Mouse (Mus musculus): ENCODE results near the gene Ptprm.

Ptprm gene

DNA sequence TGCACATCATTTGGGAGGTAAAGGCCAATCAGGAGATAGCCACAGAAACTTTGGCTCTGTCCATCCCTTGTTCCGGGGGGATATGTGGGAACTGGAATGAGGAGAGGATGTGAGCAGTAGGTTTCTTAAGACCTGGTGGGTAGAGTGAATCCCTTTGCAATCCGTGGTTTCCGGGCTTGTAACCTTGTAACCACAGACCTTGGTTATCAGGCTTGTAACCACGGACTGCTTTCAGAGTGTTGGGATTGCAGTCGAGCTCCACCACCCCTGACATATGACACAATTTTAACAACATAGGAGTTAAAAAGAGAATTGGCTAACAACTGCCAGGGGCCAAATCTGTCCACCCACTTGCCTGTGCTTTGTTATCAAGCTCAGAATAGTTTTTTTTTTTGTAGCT lies 270.2 kb downstream of the Ptprm start:
- in situ Hi-C loops (cut with MboI, MseI), result no loop called here

- in situ Hi-C loops (cut with MboI, MseI), result no loop called here
Observed at GRCm38 (mm10) chr17:67079570-67079969, 274.7 kb downstream of the Ptprm start.

DNA sequence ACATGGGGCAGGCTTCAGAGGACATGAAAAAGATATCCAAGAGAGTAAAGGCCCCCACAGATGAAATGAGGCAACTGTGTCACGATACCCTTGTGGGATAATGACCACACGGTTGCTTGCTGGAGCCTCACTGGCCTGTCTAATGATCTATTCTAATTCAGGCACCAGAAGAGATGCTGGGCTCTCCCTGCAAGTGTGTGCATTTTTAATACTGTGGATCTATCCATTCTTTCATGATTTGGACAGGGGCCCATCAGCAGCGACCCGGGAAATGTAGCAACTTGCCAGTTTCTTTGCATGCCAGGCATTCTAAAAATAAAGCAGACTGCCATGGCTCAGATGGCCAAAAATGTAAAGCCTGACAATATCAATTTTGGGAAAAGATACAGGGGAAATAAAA lies 280.7 kb downstream of the Ptprm start:
- in situ Hi-C loops (cut with MboI, MseI), result no loop called here

DNA sequence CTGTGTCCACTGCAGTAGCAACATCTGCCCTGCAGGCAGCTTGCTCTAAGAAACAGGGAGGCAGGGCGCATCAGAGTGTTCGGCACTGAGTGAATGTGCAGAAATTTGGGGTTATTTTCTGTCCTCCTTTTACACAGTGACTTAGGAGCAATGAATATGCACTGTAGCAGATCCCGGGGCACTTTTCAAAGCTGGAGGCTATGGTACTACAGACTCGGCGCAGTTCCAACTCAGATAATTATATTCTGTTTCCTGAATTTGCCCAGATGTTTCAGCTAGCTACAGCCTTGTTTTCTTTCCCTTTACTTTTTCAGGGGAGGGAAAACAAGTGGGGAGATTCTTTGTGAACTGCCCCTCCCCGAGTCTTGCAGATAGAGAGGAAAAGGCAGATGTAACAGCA lies 281.1 kb downstream of the Ptprm start:
- in situ Hi-C loops (cut with MboI, MseI), result no loop called here

DNA sequence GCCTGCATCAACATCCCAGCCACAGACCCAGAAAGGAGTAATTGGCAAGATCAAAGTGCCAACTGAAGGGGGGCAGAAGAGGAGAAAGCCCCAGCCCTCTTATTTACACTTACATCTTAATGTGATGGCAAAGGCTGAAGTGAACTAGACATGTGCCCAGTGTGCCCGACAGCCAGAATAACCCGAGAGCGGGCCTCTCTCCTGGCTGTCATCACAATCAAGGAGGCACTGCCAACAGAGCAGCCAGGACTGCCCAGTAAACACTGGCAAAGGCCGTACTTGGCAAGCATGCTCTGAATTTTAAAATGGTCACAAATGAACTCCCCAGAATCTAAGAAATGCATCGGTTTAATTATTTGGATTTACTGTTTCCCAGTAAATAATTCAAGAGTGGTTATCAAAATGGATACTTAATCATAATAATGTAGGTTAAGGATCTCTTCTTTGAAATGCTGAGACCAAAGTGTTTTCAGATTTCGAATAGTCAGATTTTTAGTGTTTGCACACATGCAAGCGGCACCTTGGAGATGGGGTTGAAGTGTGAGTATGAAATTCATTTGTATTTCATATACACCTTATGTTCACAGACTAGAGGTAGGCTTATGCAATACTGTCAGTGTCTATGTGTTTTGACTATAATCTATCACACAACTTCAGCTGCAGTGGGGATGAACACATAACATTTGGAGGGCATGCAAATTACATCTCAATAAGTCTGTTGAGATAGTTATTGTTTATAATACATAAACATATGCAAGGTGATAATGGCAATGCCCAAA lies 282.8 kb downstream of the Ptprm start:
- in situ Hi-C loops (cut with MboI, MseI), result no loop called here

DNA sequence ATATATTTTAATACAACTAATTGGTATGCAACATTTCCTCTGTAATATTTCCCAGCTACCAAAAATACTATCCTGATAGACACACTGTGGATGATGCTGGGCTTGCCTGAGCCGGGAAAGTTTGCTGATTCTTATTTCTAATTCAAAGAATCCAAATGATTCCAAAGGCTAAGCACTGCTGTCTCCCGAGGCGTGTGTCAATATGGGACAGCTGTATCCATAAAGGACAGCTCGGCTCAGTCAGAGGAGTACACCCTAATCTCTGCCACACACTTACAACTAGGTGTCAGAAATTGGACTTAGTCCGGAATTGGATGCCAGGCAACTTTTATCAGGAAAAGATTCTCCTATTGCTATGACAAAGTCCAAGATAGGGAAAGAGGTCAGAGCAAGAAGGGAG lies 290.6 kb downstream of the Ptprm start:
- in situ Hi-C loops (cut with MboI, MseI), result no loop called here

DNA sequence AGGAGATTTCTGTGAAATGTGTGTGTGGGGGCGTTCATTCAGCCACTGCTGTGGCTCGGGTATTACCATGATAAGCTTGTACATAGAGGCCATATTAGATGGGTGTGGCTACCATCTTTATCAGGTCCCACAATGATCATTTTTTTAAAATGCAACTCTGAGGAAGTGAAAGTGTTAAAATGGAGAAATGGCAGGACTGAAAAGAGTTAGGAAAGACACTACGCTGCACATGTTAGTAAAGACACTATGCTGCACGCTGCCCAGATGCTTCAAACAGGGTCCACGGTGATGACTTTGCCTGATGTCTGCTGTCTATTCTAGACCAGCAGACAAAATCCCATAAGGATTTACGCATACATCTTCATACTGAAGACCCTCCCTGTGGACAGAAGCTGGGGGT lies 298.6 kb downstream of the Ptprm start:
- in situ Hi-C loops (cut with MboI, MseI), result no loop called here

- in situ Hi-C loops (cut with MboI, MseI), result no loop called here
Observed at GRCm38 (mm10) chr17:67054202-67054601, 300.1 kb downstream of the Ptprm start.

GRCm38 (mm10) chr17:67052624-67053314 lies 301.5 kb downstream of the Ptprm start:
- in situ Hi-C loops (cut with MboI, MseI), result no loop called here

DNA sequence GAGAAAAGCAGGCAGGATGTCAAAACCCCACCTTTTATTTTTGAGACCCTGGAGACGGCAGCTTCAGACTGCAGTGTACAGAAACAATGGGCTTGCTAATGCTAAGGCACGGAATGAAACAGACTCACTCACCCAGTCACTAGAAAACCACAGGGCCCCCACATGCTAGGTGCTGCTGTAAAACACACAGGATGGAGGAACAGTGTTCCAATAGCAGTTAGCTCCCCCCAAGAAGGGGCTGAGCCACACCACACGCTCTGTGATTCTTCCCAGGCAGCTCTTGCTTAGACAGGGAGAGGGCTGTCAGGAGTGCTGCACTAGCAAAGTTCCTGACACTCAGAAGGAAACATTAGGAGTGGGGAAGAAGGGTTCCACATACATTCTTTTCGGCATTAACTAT lies 306.6 kb downstream of the Ptprm start:
- in situ Hi-C loops (cut with MboI, MseI), result loop anchor here (25.0 kb wide), 1 partner anchor 1090 kb away; no protein-coding TSS in a partner anchor

DNA sequence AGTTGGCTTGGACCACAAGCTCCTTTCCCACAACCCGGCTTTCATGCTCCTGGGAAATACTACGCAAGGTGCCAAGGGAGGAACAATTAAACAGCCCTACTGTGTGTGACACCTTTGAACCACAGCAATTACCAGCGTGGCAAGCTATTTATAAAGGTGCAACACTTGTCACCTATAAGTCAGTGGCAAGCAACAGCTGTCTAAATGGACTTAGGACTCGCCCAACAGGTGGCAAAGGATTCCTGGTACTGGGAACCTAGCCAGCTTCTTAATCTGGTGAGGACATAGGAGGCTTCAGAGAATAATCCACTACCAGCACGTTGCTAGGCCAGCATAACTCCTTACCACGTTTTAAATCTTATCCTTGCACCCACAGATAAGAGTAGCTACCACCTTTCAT lies 315.7 kb downstream of the Ptprm start:
- in situ Hi-C loops (cut with MboI, MseI), result loop anchor here (25.0 kb wide), 1 partner anchor 1099 kb away; no protein-coding TSS in a partner anchor

- in situ Hi-C loops (cut with MboI, MseI), result loop anchor here (25.0 kb wide), 1 partner anchor 1104 kb away; no protein-coding TSS in a partner anchor
Observed at GRCm38 (mm10) chr17:67033547-67033946, 320.7 kb downstream of the Ptprm start.

- in situ Hi-C loops (cut with MboI, MseI), result loop anchor here (25.0 kb wide), 1 partner anchor 1105 kb away; no protein-coding TSS in a partner anchor
Observed at GRCm38 (mm10) chr17:67032021-67032420, 322.2 kb downstream of the Ptprm start.

DNA sequence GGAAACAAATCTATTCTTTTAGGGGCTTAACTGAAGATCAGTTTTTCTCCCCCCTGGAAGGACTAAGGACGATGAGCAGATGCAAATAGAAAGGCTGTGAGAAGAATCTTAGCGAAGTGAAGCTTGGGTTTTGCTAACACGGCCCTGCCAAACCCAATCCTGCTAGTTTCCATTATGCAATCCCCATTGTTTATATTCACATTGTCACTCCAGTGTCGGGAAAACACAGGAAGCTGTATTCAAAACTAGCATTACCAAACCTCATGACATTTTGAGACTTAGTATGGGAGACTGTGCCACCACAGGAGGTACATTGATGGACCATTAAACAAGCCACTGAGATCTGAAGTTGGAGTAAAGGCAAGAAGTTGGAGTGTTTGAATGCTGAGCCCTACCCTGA lies 322.9 kb downstream of the Ptprm start:
- in situ Hi-C loops (cut with MboI, MseI), result loop anchor here (25.0 kb wide), 1 partner anchor 1106 kb away; no protein-coding TSS in a partner anchor

DNA sequence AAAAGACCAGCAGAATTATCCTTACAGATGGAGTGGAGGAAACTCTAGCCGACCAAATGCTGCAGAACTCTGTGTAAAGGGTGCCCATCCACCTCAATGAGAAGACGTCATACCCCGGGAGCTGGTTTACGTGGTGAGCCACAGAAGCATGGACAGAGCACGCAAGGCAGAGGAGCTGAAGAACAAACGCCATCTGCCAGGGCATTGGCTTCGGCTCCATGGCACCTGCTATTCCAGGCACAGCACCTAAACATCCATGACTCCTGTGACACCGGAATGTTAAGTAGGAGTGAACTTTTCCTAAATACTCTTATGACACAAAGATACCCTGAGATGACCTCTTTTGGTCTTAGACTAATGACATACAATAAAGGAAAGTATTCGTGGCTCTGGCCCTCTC lies 327.0 kb downstream of the Ptprm start:
- in situ Hi-C loops (cut with MboI, MseI), result loop anchor here (25.0 kb wide), 1 partner anchor 1110 kb away; no protein-coding TSS in a partner anchor

- in situ Hi-C loops (cut with MboI, MseI), result no loop called here
Observed at GRCm38 (mm10) chr17:67016501-67016900, 337.8 kb downstream of the Ptprm start.

DNA sequence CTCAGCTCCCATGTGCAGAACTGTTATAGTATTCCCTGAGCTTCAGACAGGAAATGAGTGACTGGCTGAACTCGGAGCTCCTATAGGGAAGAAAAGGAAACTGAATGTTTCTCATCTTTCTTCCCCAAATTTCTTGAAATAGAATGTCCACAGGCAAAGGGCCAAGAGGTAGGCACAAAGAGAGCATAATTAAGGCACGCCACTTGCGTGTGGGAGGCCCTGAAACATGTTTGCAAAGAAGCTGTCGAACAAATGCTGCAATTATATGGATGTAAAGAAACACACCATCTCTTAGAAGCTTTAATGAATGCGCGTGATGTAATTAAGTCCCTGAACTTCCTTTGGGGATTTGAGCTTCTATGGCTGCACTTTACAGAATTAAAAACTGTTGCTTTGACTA lies 341.0 kb downstream of the Ptprm start:
- in situ Hi-C loops (cut with MboI, MseI), result no loop called here

DNA sequence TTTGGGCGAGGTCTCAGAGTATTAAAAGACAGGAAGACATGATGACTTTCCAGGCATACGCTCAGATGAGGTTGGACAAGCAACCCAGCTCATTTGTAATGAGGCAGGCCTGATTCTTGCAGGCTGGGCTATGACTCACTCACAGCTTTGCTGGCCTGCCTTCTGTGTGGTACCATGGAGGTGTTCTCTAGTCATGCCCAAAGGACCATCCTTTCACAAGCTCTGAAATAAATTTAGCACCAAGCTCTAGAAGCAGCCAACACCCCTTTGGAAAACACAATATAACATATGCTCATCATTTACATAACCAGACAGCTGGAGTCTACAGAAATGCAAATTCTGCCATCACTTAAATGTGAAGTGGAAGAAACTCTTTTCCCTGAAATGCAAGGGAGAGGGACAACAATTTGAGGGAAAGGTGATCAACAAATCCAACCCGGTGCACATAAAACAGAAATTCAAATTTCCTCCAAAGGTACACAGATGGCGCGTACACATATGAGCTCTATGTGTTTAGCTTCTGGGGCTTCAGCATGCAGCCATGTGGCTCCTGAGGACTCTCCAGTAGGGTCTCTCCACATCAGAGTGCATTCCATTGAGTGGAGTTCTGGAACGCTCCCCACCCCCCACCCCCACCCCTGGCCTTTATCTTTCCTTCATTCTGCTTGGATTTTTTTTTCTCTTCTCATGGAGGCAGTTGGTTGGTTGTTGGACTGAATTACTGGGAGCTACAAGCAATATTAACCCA lies 342.2 kb downstream of the Ptprm start:
- in situ Hi-C loops (cut with MboI, MseI), result no loop called here

- in situ Hi-C loops (cut with MboI, MseI), result no loop called here
Observed at GRCm38 (mm10) chr17:67010136-67010535, 344.1 kb downstream of the Ptprm start.

- in situ Hi-C loops (cut with MboI, MseI), result no loop called here
Observed at GRCm38 (mm10) chr17:67008137-67008536, 346.1 kb downstream of the Ptprm start.

DNA sequence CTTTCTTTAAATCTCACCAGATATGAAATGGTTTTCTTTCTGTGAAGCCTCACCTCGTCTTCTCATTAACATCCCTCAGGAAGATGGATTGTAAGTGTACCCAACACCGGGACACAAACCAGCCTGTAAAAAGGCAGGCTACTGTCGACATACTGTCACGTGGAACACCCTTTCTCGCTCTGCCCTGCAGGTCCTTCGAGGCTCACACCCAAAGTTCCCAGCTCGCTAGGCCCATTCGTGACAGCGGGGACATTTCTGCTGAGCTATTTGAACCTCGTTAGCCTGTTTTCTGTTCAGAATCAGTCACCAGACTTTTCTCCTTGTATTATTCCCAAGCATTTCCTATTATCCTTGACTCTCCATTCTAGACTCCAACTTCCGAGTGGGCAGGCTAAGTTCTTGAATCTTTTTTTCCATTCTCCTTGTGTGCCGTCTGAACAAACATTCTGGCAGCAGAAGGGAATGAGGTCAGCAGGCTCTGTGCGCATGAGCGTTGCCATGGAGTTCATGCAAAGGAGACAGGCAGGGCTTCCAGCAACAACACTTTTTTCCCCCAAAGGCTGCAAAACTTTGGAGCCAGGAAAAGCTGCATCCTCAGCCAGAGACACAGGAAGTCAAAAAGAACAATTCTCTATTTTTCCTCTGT lies 347.4 kb downstream of the Ptprm start:
- in situ Hi-C loops (cut with MboI, MseI), result no loop called here

DNA sequence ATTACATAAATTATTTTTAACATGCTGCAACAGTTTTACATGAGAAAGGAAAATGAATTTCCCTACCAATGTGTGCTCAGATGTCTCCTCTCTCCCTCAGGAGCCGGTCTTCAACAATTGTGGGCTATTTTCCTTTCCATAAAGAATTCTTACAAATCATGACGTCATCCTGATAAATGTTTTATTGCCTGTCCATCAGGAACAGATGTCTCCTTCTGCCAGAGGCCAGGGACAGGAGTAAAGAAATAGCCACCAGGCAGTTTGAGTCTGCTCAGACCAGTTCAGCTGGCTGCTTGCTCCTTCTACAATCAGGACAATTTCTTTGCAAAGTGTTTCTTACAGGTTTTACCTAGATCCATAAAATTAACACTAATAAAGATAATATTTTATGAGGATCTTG lies 357.4 kb downstream of the Ptprm start:
- in situ Hi-C loops (cut with MboI, MseI), result no loop called here
